Mouse (Mus musculus) heart, embryonic 16.5 days (tissue): Measurements from ENCODE around the gene Polh. TPM values are rescaled to one million over a fixed set of nuclear protein-coding genes. Genes with fewer than 3 reads are reported as not detected.
A peak's percentile ranks its signal among the peaks of the same experiment; 100 is the strongest.

Source experiments
- ATAC-seq: fragments of 200-750 bp; cut with Nextera tagmentation; replicated peaks from 2 replicates; pipeline ENCODE4 v1.8.0; 2017; ENCODE audit warnings: moderate number of reproducible peaks; ENCODE audit not compliant: insufficient read depth, low FRiP score; ENCODE audit errors: extremely low read depth
- H3K27ac ChIP-seq: fragments of 300-500 bp; sonication (generic); 2 replicates; pipeline ENCODE4 v1.5.1; 2014; ENCODE audit warnings: mild to moderate bottlenecking, low read length, control low read depth, moderate library complexity
- H3K27me3 ChIP-seq: fragments of 300-500 bp; sonication (generic); 2 replicates; pipeline ENCODE4 v1.6.1; 2014; ENCODE audit warnings: low read length, mixed read lengths; ENCODE audit not compliant: control insufficient read depth, insufficient read depth
- H3K36me3 ChIP-seq: fragments of 300-500 bp; sonication (generic); 2 replicates; pipeline ENCODE4 v1.6.1; 2014; ENCODE audit not compliant: control insufficient read depth, insufficient read depth
- H3K4me1 ChIP-seq: fragments of 300-500 bp; sonication (generic); 2 replicates; pipeline ENCODE4 v1.6.1; 2014; ENCODE audit warnings: low read length, mixed read lengths; ENCODE audit not compliant: control insufficient read depth, insufficient read depth
- H3K4me2 ChIP-seq: fragments of 300-500 bp; sonication (generic); 2 replicates; pipeline ENCODE4 v1.6.1; 2014; ENCODE audit warnings: low read depth, mild to moderate bottlenecking, control low read depth, low read length
- H3K4me3 ChIP-seq: fragments of 300-500 bp; sonication (generic); 2 replicates; pipeline ENCODE4 v1.5.1; 2014; ENCODE audit warnings: mild to moderate bottlenecking, control low read depth, low read length
- H3K9ac ChIP-seq: fragments of 300-500 bp; sonication (generic); 2 replicates; pipeline ENCODE4 v1.6.1; 2014; ENCODE audit warnings: low read length, control low read depth
- H3K9me3 ChIP-seq: fragments of 300-500 bp; sonication (generic); replicated peaks from 2 replicates; pipeline ENCODE4 v1.6.1; 2016; ENCODE audit warnings: low read length; ENCODE audit not compliant: control insufficient read depth
- WGBS: fragments of 180-500 bp; shearing (Covaris S2); extraction: QIAGEN DNeasy Blood & Tissue Kit; methylation state at CpG from one replicate; pipeline ENCODE4 v1.1.7; 2014; 5-methylcytosine and 5-hydroxymethylcytosine counted together
- polyA plus RNA-seq: library from polyadenylated mRNA; unstranded; fragments of >200 nt; fragmentation: Nextera tagmentation; extraction: Ambion mirVana; gene quantifications from 2 replicates; pipeline ENCODE4 v1.2.1, GENCODE M21; 2015

The Polh gene
- polyA plus RNA-seq, 1 experiment from 2014 or later: 11.7 TPM

GRCm38 (mm10) chr17:46132058-46132718, 70.3 kb downstream of the Polh start:
- ATAC-seq: 0 out of 2 replicates have a peak, but pooled peaks have one; percentile 10
- Histone ChIP-seq H3K4me1 (peaks cover 7% of the 10 kb centered on the region), H3K36me3 (peaks cover 10% of the 10 kb centered on the region), H3K4me3 (no peak overlapping the region), H3K27ac (no peak overlapping the region), H3K9ac (no peak overlapping the region), H3K4me2 (no peak overlapping the region), H3K27me3 (no peaks in the 10 kb centered on the region), H3K9me3 (no peaks in the 10 kb centered on the region)
- 16% methylated on average over 12 of the region's 12 CpGs for WGBS

- peak; percentile 62 for ATAC-seq
- WGBS: 66% methylated on average over 13 of the region's 13 CpGs
- H3K4me2 ChIP-seq: no peak overlapping the region
- no peaks in the 10 kb centered on the region for H3K9me3 ChIP-seq
- H3K4me1 ChIP-seq: peaks cover 7% of the 10 kb centered on the region
- no peak overlapping the region for H3K9ac ChIP-seq
- no peak overlapping the region for H3K27ac ChIP-seq
- H3K4me3 ChIP-seq: no peak overlapping the region
- peaks cover 29% of the 10 kb centered on the region for H3K36me3 ChIP-seq
- no peaks in the 10 kb centered on the region for H3K27me3 ChIP-seq
These were observed 72.5 kb downstream of the Polh start for GRCm38 (mm10) chr17:46129741-46130498.

GRCm38 (mm10) chr17:46127814-46128493, 74.5 kb downstream of the Polh start:
- WGBS: 69% methylated on average over 6 of the region's 6 CpGs
- H3K4me1 ChIP-seq: peaks cover 10% of the 10 kb centered on the region

GRCm38 (mm10) chr17:46126608-46127007, 75.8 kb downstream of the Polh start:
- ATAC-seq: no peak
- no peak overlapping the region for H3K9ac ChIP-seq

More at GRCm38 (mm10) chr17:46127814-46128493, 74.5 kb downstream of the Polh start:
- H3K27me3 ChIP-seq: no peaks in the 10 kb centered on the region
- no peak for ATAC-seq
- peaks cover 34% of the 10 kb centered on the region for H3K36me3 ChIP-seq
- H3K4me2 ChIP-seq: no peak overlapping the region
- H3K4me3 ChIP-seq: no peak overlapping the region
- H3K9me3 ChIP-seq: no peaks in the 10 kb centered on the region
- H3K9ac ChIP-seq: no peak overlapping the region
- no peak overlapping the region for H3K27ac ChIP-seq

GRCm38 (mm10) chr17:46123953-46124700, 78.3 kb downstream of the Polh start:
- H3K4me2 ChIP-seq: no peak overlapping the region
- H3K4me1 ChIP-seq: peaks cover 3% of the 10 kb centered on the region
- H3K4me3 ChIP-seq: no peak overlapping the region
- no peak overlapping the region for H3K9ac ChIP-seq
- H3K9me3 ChIP-seq: no peaks in the 10 kb centered on the region
- peak; percentile 33; the same call in 1 of the 2 replicates for ATAC-seq
- H3K27me3 ChIP-seq: no peaks in the 10 kb centered on the region
- 64% methylated on average over 12 of the region's 12 CpGs for WGBS
- peak overlapping the region; percentile 59 for H3K27ac ChIP-seq
- H3K36me3 ChIP-seq: peaks cover 39% of the 10 kb centered on the region

More at GRCm38 (mm10) chr17:46126608-46127007, 75.8 kb downstream of the Polh start:
- H3K27ac ChIP-seq: no peak overlapping the region
- H3K4me1 ChIP-seq: peaks cover 3% of the 10 kb centered on the region
- H3K4me3 ChIP-seq: no peak overlapping the region
- no peak overlapping the region for H3K4me2 ChIP-seq
- WGBS: 72% methylated on average over 6 of the region's 6 CpGs
- no peaks in the 10 kb centered on the region for H3K27me3 ChIP-seq
- peaks cover 36% of the 10 kb centered on the region for H3K36me3 ChIP-seq
- H3K9me3 ChIP-seq: no peaks in the 10 kb centered on the region

- Histone ChIP-seq H3K36me3 (peaks cover 33% of the 10 kb centered on the region), H3K9ac (no peak overlapping the region), H3K27me3 (no peaks in the 10 kb centered on the region), H3K27ac (no peak overlapping the region), H3K9me3 (no peaks in the 10 kb centered on the region), H3K4me3 (no peak overlapping the region), H3K4me1 (peaks cover 3% of the 10 kb centered on the region), H3K4me2 (no peak overlapping the region)
- ATAC-seq: no peak
- WGBS: 87% methylated on average over 4 of the region's 4 CpGs
These were observed 79.2 kb downstream of the Polh start for GRCm38 (mm10) chr17:46123285-46123684.

GRCm38 (mm10) chr17:46122791-46123190, 79.7 kb downstream of the Polh start:
- ATAC-seq: no peak
- Histone ChIP-seq H3K9me3 (no peaks in the 10 kb centered on the region), H3K4me2 (no peak overlapping the region), H3K36me3 (peaks cover 33% of the 10 kb centered on the region), H3K9ac (no peak overlapping the region), H3K27ac (no peak overlapping the region), H3K27me3 (no peaks in the 10 kb centered on the region), H3K4me1 (peaks cover 3% of the 10 kb centered on the region), H3K4me3 (no peak overlapping the region)
- 92% methylated on average over 4 of the region's 4 CpGs for WGBS
